26 mouse cellular contexts compared by ENCODE assay signal in the genomic region with DNA sequence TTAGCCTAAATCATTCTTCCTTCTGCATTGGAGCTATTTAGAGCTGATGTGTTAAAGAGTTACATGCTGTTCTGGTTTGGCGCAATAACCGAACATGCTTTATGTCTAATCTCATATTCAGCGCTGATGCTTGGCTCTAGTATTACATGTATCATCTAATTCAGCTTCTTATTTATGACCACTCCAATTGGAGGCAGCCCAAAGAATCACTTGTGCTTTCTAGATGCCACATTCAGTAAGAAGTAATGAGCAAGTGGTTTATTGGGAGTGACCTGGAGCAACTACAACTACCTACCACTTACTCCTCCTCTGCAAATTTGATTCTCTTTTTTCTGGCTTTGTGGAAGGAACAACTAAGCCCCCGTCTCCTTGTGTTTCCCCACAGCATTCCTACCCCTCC. TPM values are rescaled to one million over a fixed set of nuclear protein-coding genes. Genes with fewer than 3 reads are reported as not detected.
DNase-seq lines count a peak whose midpoint lies in the region; ATAC-seq and TF ChIP-seq lines count a peak whose summit lies in the region.
"Had no signal": no experiment of that assay in that cellular context is flagged by ENCODE, and none has a peak within 500 bp of the region (broad histone marks: within the 10 kb centered on the region; RNA-seq: fewer than 3 reads in every experiment).

No protein-coding gene starts in this region.

- H3K27ac ChIP-seq in embryonic facial prominence, embryonic 12.5 days = no peak overlapping the region
- H3K27ac ChIP-seq in embryonic facial prominence, embryonic 10.5 days (replicated peaks) = no peak overlapping the region
- 0 out of 2 replicates have a peak overlapping the region, but pooled peaks have one; percentile 36 for H3K27ac ChIP-seq in hindbrain, embryonic 12.5 days
- no peak overlapping the region for H3K27ac ChIP-seq in hindbrain, postnatal 0 days
- H3K27ac ChIP-seq in midbrain, embryonic 13.5 days = peak overlapping the region; percentile 35
- H3K27ac ChIP-seq in midbrain, embryonic 15.5 days = no peak overlapping the region
- H3K27ac ChIP-seq in heart, embryonic 10.5 days = no peak overlapping the region
- H3K27ac ChIP-seq: heart, embryonic 13.5 days; hindbrain, embryonic 15.5 days; layer of hippocampus, adult 2 months; limb, embryonic 12.5 days; liver, embryonic 12.5 days; stomach, postnatal 0 days had no signal

- H3K27me3 ChIP-seq in embryonic facial prominence, embryonic 12.5 days = no peaks in the 10 kb centered on the region
- H3K27me3 ChIP-seq in embryonic facial prominence, embryonic 10.5 days (replicated peaks; ENCODE audit: low read depth, poor library complexity, severe bottlenecking) = no peaks in the 10 kb centered on the region
- H3K27me3 ChIP-seq in hindbrain, embryonic 12.5 days = no peaks in the 10 kb centered on the region; the same call in 1 of the 2 replicates
- no peaks in the 10 kb centered on the region for H3K27me3 ChIP-seq in hindbrain, postnatal 0 days (ENCODE audit: insufficient read depth, low read length)
- no peaks in the 10 kb centered on the region for H3K27me3 ChIP-seq in midbrain, embryonic 13.5 days
- H3K27me3 ChIP-seq in midbrain, embryonic 15.5 days (replicated peaks) = no peaks in the 10 kb centered on the region
- H3K27me3 ChIP-seq in heart, embryonic 10.5 days (ENCODE audit: insufficient read depth, poor library complexity, severe bottlenecking) = no peaks in the 10 kb centered on the region
- H3K27me3 ChIP-seq: heart, embryonic 13.5 days; hindbrain, embryonic 15.5 days; limb, embryonic 12.5 days; liver, embryonic 12.5 days; megakaryocyte, embryonic 14.5 days had no signal

- 89% methylated on average over 4 of the region's 4 CpGs for WGBS in embryonic facial prominence, embryonic 12.5 days
- 91% methylated on average over 4 of the region's 4 CpGs for whole genome bisulfite sequencing in embryonic facial prominence, embryonic 10.5 days
- WGBS in hindbrain, embryonic 12.5 days = 88% methylated on average over 4 of the region's 4 CpGs
- 63% methylated on average over 4 of the region's 4 CpGs for WGBS in hindbrain, postnatal 0 days
- WGBS in midbrain, embryonic 13.5 days = 80% methylated on average over 4 of the region's 4 CpGs
- WGBS in midbrain, embryonic 15.5 days = 70% methylated on average over 4 of the region's 4 CpGs
- WGBS in heart, embryonic 10.5 days = 95% methylated on average over 4 of the region's 4 CpGs

- no peak for DNase-seq in embryonic facial prominence, embryonic 10.5 days (ENCODE audit: low spot score)
- no peak for DNase-seq in hindbrain, postnatal 0 days (ENCODE audit: low spot score)
- DNase-seq in heart, embryonic 10.5 days (ENCODE audit: low spot score) = no peak
- DNase-seq: adrenal gland, postnatal 14 days; cerebellum, adult 9-11 months; gastrocnemius, postnatal 10 days; heart, adult 18-20 months; heart, postnatal 14 days; kidney, adult 9 months; kidney, postnatal 25 days; lung, adult 18-20 months; lung, postnatal 14 days; thymus, adult 2 months; thymus, postnatal 4 days had no signal

- 0 out of 2 replicates have a peak overlapping the region, but pooled peaks have one; percentile 9 for H3K9ac ChIP-seq in embryonic facial prominence, embryonic 12.5 days
- no peak overlapping the region for H3K9ac ChIP-seq in hindbrain, embryonic 12.5 days
- no peak overlapping the region for H3K9ac ChIP-seq in hindbrain, postnatal 0 days (replicated peaks; ENCODE audit: low read length)
- no peak overlapping the region for H3K9ac ChIP-seq in midbrain, embryonic 13.5 days (replicated peaks)
- H3K9ac ChIP-seq in midbrain, embryonic 15.5 days = no peak overlapping the region
- H3K9ac ChIP-seq: heart, embryonic 13.5 days; hindbrain, embryonic 15.5 days; limb, embryonic 12.5 days; liver, embryonic 12.5 days had no signal

- no peak overlapping the region for H3K4me2 ChIP-seq in embryonic facial prominence, embryonic 12.5 days (replicated peaks)
- no peak overlapping the region for H3K4me2 ChIP-seq in hindbrain, embryonic 12.5 days (replicated peaks)
- H3K4me2 ChIP-seq in hindbrain, postnatal 0 days (ENCODE audit: low read depth, low read length) = no peak overlapping the region
- no peak overlapping the region for H3K4me2 ChIP-seq in midbrain, embryonic 13.5 days (replicated peaks)
- no peak overlapping the region for H3K4me2 ChIP-seq in midbrain, embryonic 15.5 days
- H3K4me2 ChIP-seq: heart, embryonic 13.5 days; hindbrain, embryonic 15.5 days; limb, embryonic 12.5 days; liver, embryonic 12.5 days had no signal

- no peaks in the 10 kb centered on the region for H3K9me3 ChIP-seq in embryonic facial prominence, embryonic 12.5 days
- no peaks in the 10 kb centered on the region for H3K9me3 ChIP-seq in embryonic facial prominence, embryonic 10.5 days
- H3K9me3 ChIP-seq in hindbrain, embryonic 12.5 days (replicated peaks) = no peaks in the 10 kb centered on the region
- H3K9me3 ChIP-seq in hindbrain, postnatal 0 days (ENCODE audit: low read length) = no peaks in the 10 kb centered on the region
- H3K9me3 ChIP-seq in midbrain, embryonic 13.5 days = no peaks in the 10 kb centered on the region
- no peaks in the 10 kb centered on the region for H3K9me3 ChIP-seq in midbrain, embryonic 15.5 days
- no peaks in the 10 kb centered on the region for H3K9me3 ChIP-seq in heart, embryonic 10.5 days
- H3K9me3 ChIP-seq: heart, embryonic 13.5 days; hindbrain, embryonic 15.5 days; limb, embryonic 12.5 days; liver, embryonic 12.5 days; megakaryocyte, embryonic 14.5 days had no signal

- H3K4me3 ChIP-seq in embryonic facial prominence, embryonic 12.5 days = no peak overlapping the region
- no peak overlapping the region for H3K4me3 ChIP-seq in embryonic facial prominence, embryonic 10.5 days
- no peak overlapping the region for H3K4me3 ChIP-seq in hindbrain, embryonic 12.5 days
- no peak overlapping the region for H3K4me3 ChIP-seq in hindbrain, postnatal 0 days (ENCODE audit: low read length)
- no peak overlapping the region for H3K4me3 ChIP-seq in midbrain, embryonic 13.5 days (replicated peaks)
- no peak overlapping the region for H3K4me3 ChIP-seq in midbrain, embryonic 15.5 days
- H3K4me3 ChIP-seq in heart, embryonic 10.5 days = no peak overlapping the region
- H3K4me3 ChIP-seq: heart, embryonic 13.5 days; hindbrain, embryonic 15.5 days; layer of hippocampus, adult 2 months; limb, embryonic 12.5 days; liver, embryonic 12.5 days; megakaryocyte, embryonic 14.5 days had no signal

- TF ChIP-seq CTCF in hindbrain, postnatal 0 days (IDR thresholded peaks at IDR 0.05; ENCODE audit: low read depth) = no peak

- H3K4me1 ChIP-seq in embryonic facial prominence, embryonic 12.5 days = no peaks in the 10 kb centered on the region
- no peaks in the 10 kb centered on the region for H3K4me1 ChIP-seq in embryonic facial prominence, embryonic 10.5 days
- H3K4me1 ChIP-seq in hindbrain, embryonic 12.5 days = peaks cover 7% of the 10 kb centered on the region
- no peaks in the 10 kb centered on the region for H3K4me1 ChIP-seq in hindbrain, postnatal 0 days (ENCODE audit: insufficient read depth, low read length)
- H3K4me1 ChIP-seq in midbrain, embryonic 13.5 days (replicated peaks) = peaks cover 6% of the 10 kb centered on the region; the same call in 1 of the 2 replicates
- no peaks in the 10 kb centered on the region; the same call in 1 of the 2 replicates for H3K4me1 ChIP-seq in midbrain, embryonic 15.5 days
- no peaks in the 10 kb centered on the region for H3K4me1 ChIP-seq in heart, embryonic 10.5 days
- H3K4me1 ChIP-seq: hindbrain, embryonic 15.5 days had no signal

- H3K36me3 ChIP-seq in embryonic facial prominence, embryonic 12.5 days = peaks cover 35% of the 10 kb centered on the region
- H3K36me3 ChIP-seq in embryonic facial prominence, embryonic 10.5 days (replicated peaks) = peaks cover 96% of the 10 kb centered on the region
- peaks cover 40% of the 10 kb centered on the region; the same call in 1 of the 2 replicates for H3K36me3 ChIP-seq in hindbrain, embryonic 12.5 days
- peaks cover 8% of the 10 kb centered on the region; the same call in 1 of the 2 replicates for H3K36me3 ChIP-seq in hindbrain, postnatal 0 days (ENCODE audit: insufficient read depth, low read length)
- H3K36me3 ChIP-seq in midbrain, embryonic 13.5 days = peaks cover 39% of the 10 kb centered on the region
- H3K36me3 ChIP-seq in midbrain, embryonic 15.5 days (replicated peaks) = no peaks in the 10 kb centered on the region
- H3K36me3 ChIP-seq in heart, embryonic 10.5 days = peaks cover 85% of the 10 kb centered on the region

- ATAC-seq in embryonic facial prominence, embryonic 12.5 days (ENCODE audit: insufficient number of reproducible peaks, insufficient read depth, low FRiP score, low TSS enrichment) = no peak
- no peak for ATAC-seq in hindbrain, embryonic 12.5 days (ENCODE audit: low FRiP score)
- no peak for ATAC-seq in hindbrain, postnatal 0 days
- no peak for ATAC-seq in midbrain, embryonic 13.5 days
- ATAC-seq in midbrain, embryonic 15.5 days (replicated peaks) = no peak
- ATAC-seq: intestine, embryonic 16.5 days; liver, embryonic 12.5 days had no signal

RNA-seq across cellular contexts. Expression of gene Atxn2, which starts 47.2 kb away (rescaled TPM):
- polyA plus RNA-seq in embryonic facial prominence, embryonic 12.5 days (2016; fragmentation: Nextera tagmentation; extraction: Ambion mirVana) = 72.3 and 91.6 TPM in 2 replicates
- polyA plus RNA-seq in embryonic facial prominence, embryonic 10.5 days (2016; fragmentation: Nextera tagmentation; extraction: Ambion mirVana) = 44.5 and 44.9 TPM in 2 replicates
- polyA plus RNA-seq in hindbrain, embryonic 12.5 days (2016; fragmentation: Nextera tagmentation; extraction: Ambion mirVana) = 95.3 and 102 TPM in 2 replicates
- total RNA-seq in hindbrain, postnatal 0 days (2014; rRNA removed) = 86.8 and 118 TPM in 2 replicates
- polyA plus RNA-seq in hindbrain, postnatal 0 days (2015; fragmentation: Nextera tagmentation; extraction: Ambion mirVana) = 83.5 and 85.9 TPM in 2 replicates
- polyA plus RNA-seq in midbrain, embryonic 13.5 days (2015; fragmentation: Nextera tagmentation; extraction: Ambion mirVana) = 57.6 and 68.1 TPM in 2 replicates
- polyA plus RNA-seq in midbrain, embryonic 15.5 days (2015; fragmentation: Nextera tagmentation; extraction: Ambion mirVana) = 107 and 111 TPM in 2 replicates
- polyA plus RNA-seq in heart, embryonic 10.5 days (2016; fragmentation: Nextera tagmentation; extraction: Ambion mirVana) = 38.2 and 46.8 TPM in 2 replicates

Comparison
In these comparisons a context has a peak if more than half of its experiments do, and no peak if none do; other contexts are left out.
1. H3K27ac ChIP-seq: peak in hindbrain, embryonic 12.5 days (single experiment) and midbrain, embryonic 13.5 days (single experiment); none in embryonic facial prominence, embryonic 12.5 days (single experiment), embryonic facial prominence, embryonic 10.5 days (single experiment), hindbrain, postnatal 0 days (single experiment), midbrain, embryonic 15.5 days (single experiment) and heart, embryonic 10.5 days (single experiment).